13 mouse cellular contexts compared by ENCODE assay signal in the genomic region with DNA sequence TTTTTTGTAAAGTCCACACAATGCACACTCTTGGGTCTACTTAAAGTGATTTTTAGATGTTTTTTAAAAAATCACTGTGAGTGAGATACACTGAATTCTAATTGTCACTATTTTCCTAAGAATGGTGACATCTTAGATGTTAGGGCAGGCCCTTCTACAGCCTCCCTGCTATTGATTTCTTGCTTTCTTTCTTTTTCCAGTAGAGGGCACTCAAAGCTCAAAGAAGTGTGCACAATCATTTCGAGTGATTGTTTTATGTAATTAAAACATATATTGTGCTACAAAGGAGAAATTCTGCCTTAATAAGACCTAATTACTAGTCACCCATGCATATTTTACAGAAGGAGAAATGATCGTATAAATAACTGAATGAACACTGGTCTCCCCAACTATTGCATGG. TPM values are rescaled to one million over a fixed set of nuclear protein-coding genes. Genes with fewer than 3 reads are reported as not detected.
DNase-seq lines count a peak whose midpoint lies in the region; ATAC-seq and TF ChIP-seq lines count a peak whose summit lies in the region.
"Had no signal": no experiment of that assay in that cellular context is flagged by ENCODE, and none has a peak within 500 bp of the region (broad histone marks: within the 10 kb centered on the region; RNA-seq: fewer than 3 reads in every experiment).

No protein-coding gene starts in this region.

- DNase-seq in embryonic facial prominence, embryonic 11.5 days (ENCODE audit: low spot score) = peak; percentile 11
- DNase-seq in embryonic facial prominence, embryonic 10.5 days (ENCODE audit: low spot score) = no peak
- peak in 1 of 2 experiments; percentile 28 for DNase-seq in layer of hippocampus, adult 2 months (ENCODE audit: low spot score in 2 of 2)
- no peak for DNase-seq in layer of hippocampus, adult 8-10 months (ENCODE audit: low spot score in 2 of 2)
- no peak for DNase-seq in ES-E14 (ENCODE audit: low read depth, low spot score)
- DNase-seq in induced T-regulatory cell, adult 2 months (ENCODE audit: low read depth) = peak; percentile 40
- DNase-seq in adrenal gland, postnatal 4 days (ENCODE audit: low spot score in 2 of 2) = no peak
- DNase-seq in adrenal gland, postnatal 14 days = no peak
- DNase-seq: cerebellum, postnatal 25 days; kidney, adult 18-20 months had no signal

- H3K9me3 ChIP-seq in embryonic facial prominence, embryonic 11.5 days (replicated peaks; ENCODE audit: control insufficient read depth, low read length) = no peaks in the 10 kb centered on the region
- no peaks in the 10 kb centered on the region for H3K9me3 ChIP-seq in embryonic facial prominence, embryonic 10.5 days
- H3K9me3 ChIP-seq in ES-E14 (ENCODE audit: control insufficient read depth, insufficient read depth, low read depth, low read length) = no peaks in the 10 kb centered on the region
- H3K9me3 ChIP-seq: forebrain, embryonic 12.5 days; heart, embryonic 10.5 days; lung, embryonic 15.5 days had no signal

- no peak for ATAC-seq in embryonic facial prominence, embryonic 11.5 days (replicated peaks; ENCODE audit: insufficient number of reproducible peaks, low FRiP score, low TSS enrichment, low read depth)

- in situ Hi-C loops in ES-E14 (cut with MboI; ENCODE audit: low sequenced_read_pairs in 2 of 2, unreplicated experiment in 2 of 2) = no loop called here

- 74% methylated on average over 2 of the region's 2 CpGs for WGBS in embryonic facial prominence, embryonic 11.5 days
- WGBS in embryonic facial prominence, embryonic 10.5 days = 74% methylated on average over 2 of the region's 2 CpGs

- H3K9ac ChIP-seq in embryonic facial prominence, embryonic 11.5 days (replicated peaks; ENCODE audit: low read length) = no peak overlapping the region
- H3K9ac ChIP-seq in ES-E14 (ENCODE audit: insufficient read depth, low read depth, low read length, poor library complexity, severe bottlenecking) = no peak overlapping the region
- H3K9ac ChIP-seq: forebrain, embryonic 12.5 days; lung, embryonic 15.5 days had no signal

- H3K36me3 ChIP-seq in embryonic facial prominence, embryonic 11.5 days (replicated peaks; ENCODE audit: control insufficient read depth, insufficient read depth, low read depth, low read length) = no peaks in the 10 kb centered on the region
- H3K36me3 ChIP-seq in embryonic facial prominence, embryonic 10.5 days (replicated peaks) = no peaks in the 10 kb centered on the region
- H3K36me3 ChIP-seq in ES-E14 (ENCODE audit: control insufficient read depth, insufficient read depth, low read length, poor library complexity, severe bottlenecking) = no peaks in the 10 kb centered on the region
- H3K36me3 ChIP-seq: forebrain, embryonic 12.5 days; heart, embryonic 10.5 days; lung, embryonic 15.5 days had no signal

- no peak overlapping the region for H3K4me3 ChIP-seq in embryonic facial prominence, embryonic 11.5 days (ENCODE audit: low read depth, low read length)
- no peak overlapping the region for H3K4me3 ChIP-seq in embryonic facial prominence, embryonic 10.5 days
- H3K4me3 ChIP-seq in layer of hippocampus, adult 2 months = no peak overlapping the region
- no peak overlapping the region for H3K4me3 ChIP-seq in ES-E14 (ENCODE audit: insufficient read depth in 1 of 2, low read depth in 1 of 2, low read length in 2 of 2, poor library complexity in 1 of 2, severe bottlenecking in 1 of 2)
- H3K4me3 ChIP-seq: forebrain, embryonic 12.5 days; heart, embryonic 10.5 days; lung, embryonic 15.5 days had no signal

- no peaks in the 10 kb centered on the region for H3K4me1 ChIP-seq in embryonic facial prominence, embryonic 11.5 days (ENCODE audit: control insufficient read depth, insufficient read depth, low read length)
- H3K4me1 ChIP-seq in embryonic facial prominence, embryonic 10.5 days = 0 out of 2 replicates have a peak, but pooled peaks cover 3% of the 10 kb centered on the region
- no peaks in the 10 kb centered on the region for H3K4me1 ChIP-seq in ES-E14 (ENCODE audit: control insufficient read depth in 2 of 2, insufficient read depth in 2 of 2, low read length in 2 of 2, poor library complexity in 1 of 2)
- H3K4me1 ChIP-seq: forebrain, embryonic 12.5 days; heart, embryonic 10.5 days; lung, embryonic 15.5 days had no signal

- H3K4me2 ChIP-seq in embryonic facial prominence, embryonic 11.5 days (ENCODE audit: low read depth, low read length) = no peak overlapping the region
- H3K4me2 ChIP-seq: forebrain, embryonic 12.5 days; lung, embryonic 15.5 days had no signal

- TF ChIP-seq CTCF in layer of hippocampus, adult 2 months (conservative IDR thresholded peaks at IDR 0.05) = peak; percentile 81

- no peaks in the 10 kb centered on the region for H3K27me3 ChIP-seq in embryonic facial prominence, embryonic 11.5 days (ENCODE audit: control insufficient read depth, insufficient read depth, low read length)
- H3K27me3 ChIP-seq in embryonic facial prominence, embryonic 10.5 days (replicated peaks; ENCODE audit: low read depth, poor library complexity, severe bottlenecking) = no peaks in the 10 kb centered on the region
- H3K27me3 ChIP-seq: forebrain, embryonic 12.5 days; lung, embryonic 15.5 days had no signal

- H3K27ac ChIP-seq in embryonic facial prominence, embryonic 11.5 days (replicated peaks; ENCODE audit: low read depth, low read length) = no peak overlapping the region
- H3K27ac ChIP-seq in embryonic facial prominence, embryonic 10.5 days (replicated peaks) = no peak overlapping the region
- no peak overlapping the region for H3K27ac ChIP-seq in layer of hippocampus, adult 2 months
- H3K27ac ChIP-seq in ES-E14 (ENCODE audit: insufficient read depth, low read depth, low read length, poor library complexity, severe bottlenecking) = no peak overlapping the region
- H3K27ac ChIP-seq: forebrain, embryonic 12.5 days; heart, embryonic 10.5 days; lung, embryonic 15.5 days had no signal

TF ChIP-seq in ES-E14, 5 proteins besides CTCF, POLR2A, EP300 and RAD21:
- TF ChIP-seq MAFK (IDR thresholded peaks at IDR 0.05; ENCODE audit: insufficient read depth, low read depth, low read length) = no peak
- TF ChIP-seq HCFC1 (IDR thresholded peaks at IDR 0.05; ENCODE audit: borderline replicate concordance, insufficient read depth, low read length) = no peak
- no peak for TF ChIP-seq CHD2 (IDR thresholded peaks at IDR 0.05; ENCODE audit: low read depth, low read length)
- TF ChIP-seq ZC3H11A (IDR thresholded peaks at IDR 0.05; ENCODE audit: borderline replicate concordance, low read depth, low read length) = 0 out of 2 replicates have a peak, but pooled peaks have one; percentile 17
- no peak for TF ChIP-seq ZNF384 (IDR thresholded peaks at IDR 0.05; ENCODE audit: low read depth, low read length)

RNA-seq across cellular contexts. Expression of gene Inhba, which starts 25.9 kb away (rescaled TPM):
- polyA plus RNA-seq in embryonic facial prominence, embryonic 11.5 days (2014; fragmentation: Nextera tagmentation; extraction: Ambion mirVana) = 4.4 and 4.5 TPM in 2 replicates
- 0.25 and 1.6 TPM in 2 replicates for polyA plus RNA-seq in embryonic facial prominence, embryonic 10.5 days (2016; fragmentation: Nextera tagmentation; extraction: Ambion mirVana)
- total RNA-seq in layer of hippocampus, adult 2 months (2021) = 10 to 100 TPM; 11.7 to 11.8 TPM
- 10 to 100 TPM in 2 of 4 experiments, 1 to 10 TPM in 2; 8.0 to 12.9 (median 10.6) TPM for total RNA-seq in layer of hippocampus, adult 8-10 months (2022)
- 1.8 and 7.5 TPM in 2 replicates for total RNA-seq in ES-E14 (2012; rRNA removed)
- 1 to 10 TPM; 3.8 to 6.7 TPM for total RNA-seq in adrenal gland, postnatal 4 days (2021)
- 1.8 and 2.3 TPM in 2 replicates for total RNA-seq in adrenal gland, postnatal 14 days (2021)

Comparison
In these comparisons a context has a peak if more than half of its experiments do, and no peak if none do; other contexts are left out.
1. DNase-seq: peak in embryonic facial prominence, embryonic 11.5 days (single experiment) and induced T-regulatory cell, adult 2 months (single experiment); none in embryonic facial prominence, embryonic 10.5 days (single experiment), layer of hippocampus, adult 8-10 months (0 of 2), ES-E14 (single experiment), adrenal gland, postnatal 4 days (0 of 2) and adrenal gland, postnatal 14 days (single experiment).